Mouse (Mus musculus) ES-E14 (cell line): ENCODE measurements around the gene Nnmt.

ENCODE experiments used
- CHD2 ChIP-seq: IDR thresholded peaks from 2 replicates; pipeline ENCODE4 v1.6.1; 2014; ENCODE audit warnings: mild to moderate bottlenecking, low read depth, low read length, inconsistent platforms
- ZC3H11A ChIP-seq: IDR thresholded peaks from 2 replicates; pipeline ENCODE4 v1.6.1; 2012; ENCODE audit warnings: low read depth, mild to moderate bottlenecking, inconsistent platforms, low read length, borderline replicate concordance

DNA sequence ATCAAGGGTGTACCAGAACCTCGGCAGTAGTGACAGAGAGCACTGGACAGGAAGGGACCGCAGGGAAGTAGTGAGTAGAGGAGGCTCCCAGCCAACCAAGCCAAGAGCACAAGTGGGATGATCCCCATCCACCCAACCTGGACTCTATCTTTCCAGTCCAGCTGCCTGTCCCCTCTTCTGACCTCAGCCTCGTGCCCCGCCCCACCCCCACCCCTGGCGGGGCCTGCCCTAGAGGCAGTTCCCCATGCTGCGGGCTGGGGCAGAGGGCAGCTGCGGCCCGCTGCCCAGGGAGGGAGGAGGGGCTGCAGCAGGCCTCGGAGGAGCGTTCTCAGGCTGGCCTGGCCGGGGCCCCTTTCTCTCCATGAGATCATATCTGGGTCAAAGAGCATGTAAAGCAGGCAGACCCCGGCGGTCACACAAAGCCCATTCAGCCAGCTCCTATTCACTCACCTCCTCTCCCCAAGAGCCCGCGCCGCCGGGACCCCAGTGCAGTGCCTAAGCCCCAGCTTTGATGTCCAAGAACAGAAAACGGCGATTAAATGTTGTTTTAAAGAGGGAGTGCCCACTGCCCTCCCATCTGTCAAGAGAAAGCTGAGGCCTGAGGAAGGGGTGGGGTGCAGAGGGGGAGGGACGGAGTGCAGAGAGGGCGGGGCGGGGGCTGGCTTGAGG lies 44.3 kb upstream of the Nnmt start:
- TF ChIP-seq CHD2 (no peak), ZC3H11A (no peak)
